Mouse (Mus musculus) testis, postnatal 10 days (tissue): ENCODE results near the gene Usp11.

Source experiments
- DNase-seq: peaks from one replicate; pipeline ENCODE4 v3.0.0; 2021; ENCODE audit warnings: low spot score

Usp11 gene

GRCm38 (mm10) chrX:20703741-20704290 is at the start of gene Usp11:
Gene Usp11, plus strand, starts transcription at chrX:20703906.
- DNase-seq: peak; percentile 50

GRCm38 (mm10) chrX:20657593-20657992 is 46.1 kb upstream of the Usp11 start:
- no peak for DNase-seq

- peak; percentile 86 for DNase-seq
Observed at GRCm38 (mm10) chrX:20658026-20658652, 45.6 kb upstream of the Usp11 start, which contains the start of gene Uba1. Gene Uba1, plus strand, starts transcription at chrX:20658326.

- DNase-seq: no peak
Observed at GRCm38 (mm10) chrX:20658891-20659406, 44.8 kb upstream of the Usp11 start.

- DNase-seq: no peak
Observed at GRCm38 (mm10) chrX:20662317-20662715, 41.4 kb upstream of the Usp11 start.

- DNase-seq: peak; percentile 81
Observed at GRCm38 (mm10) chrX:20662716-20663443, 40.8 kb upstream of the Usp11 start.

- DNase-seq: no peak
Observed at GRCm38 (mm10) chrX:20663444-20663790, 40.3 kb upstream of the Usp11 start.

GRCm38 (mm10) chrX:20687519-20688067 is 16.1 kb upstream of the Usp11 start, which contains the start of gene Cdk16:
Gene Cdk16, plus strand, starts transcription at chrX:20687954.
- peak; percentile 78 for DNase-seq

GRCm38 (mm10) chrX:20688068-20688547 is 15.6 kb upstream of the Usp11 start:
- peak; percentile 86 for DNase-seq

- peak; percentile 81 for DNase-seq
Observed at GRCm38 (mm10) chrX:20688615-20689014, 15.1 kb upstream of the Usp11 start.

- DNase-seq: no peak
Observed at GRCm38 (mm10) chrX:20691566-20691965, 12.1 kb upstream of the Usp11 start.

GRCm38 (mm10) chrX:20692616-20693015 is 11.1 kb upstream of the Usp11 start:
- no peak for DNase-seq

GRCm38 (mm10) chrX:20695842-20696241 is 7.9 kb upstream of the Usp11 start:
- DNase-seq: no peak

GRCm38 (mm10) chrX:20704295-20705082 is 783 bp downstream of the Usp11 start:
- DNase-seq: peak; percentile 80

GRCm38 (mm10) chrX:20705083-20705402 is 1.3 kb downstream of the Usp11 start:
- no peak for DNase-seq

GRCm38 (mm10) chrX:20728681-20729080 is 25.0 kb downstream of the Usp11 start:
- no peak for DNase-seq

- peak; percentile 59 for DNase-seq
Observed at GRCm38 (mm10) chrX:20730048-20730447, 26.3 kb downstream of the Usp11 start.

- no peak for DNase-seq
Observed at GRCm38 (mm10) chrX:20736479-20736878, 32.8 kb downstream of the Usp11 start.

- DNase-seq: no peak
Observed at GRCm38 (mm10) chrX:20748829-20749228, 45.1 kb downstream of the Usp11 start.

GRCm38 (mm10) chrX:20761201-20761600 is 57.5 kb downstream of the Usp11 start:
- no peak for DNase-seq
